Mouse (Mus musculus): ENCODE data around the gene Saxo1. TPM values are rescaled to one million over a fixed set of nuclear protein-coding genes. Genes with fewer than 3 reads are reported as not detected.

Saxo1 gene
- polyA plus RNA-seq (2016; fragmentation: Nextera tagmentation; extraction: Ambion mirVana), result not detected in 2 replicates

- Histone ChIP-seq H3K4me3 (no peak within 1 kb of the TSS), H3K27me3 (no peaks in the 10 kb centered on the region), H3K4me1 (no peaks in the 10 kb centered on the region), H3K9me3 (replicated peaks) (no peaks in the 10 kb centered on the region), H3K4me2 (replicated peaks) (no peak within 1 kb of the TSS), H3K36me3 (no peaks in the 10 kb centered on the region), H3K27ac (no peak within 1 kb of the TSS), H3K9ac (no peak within 1 kb of the TSS)
- 95% methylated on average over 7 of the region's 7 CpGs for WGBS
- ATAC-seq (ENCODE audit: low FRiP score), result no peak
These were observed at the start of gene Saxo1 for GRCm38 (mm10) chr4:86558228-86558627. TSS of gene Saxo1 (minus strand) at chr4:86558328.

GRCm38 (mm10) chr4:86591304-86591703 lies 33.2 kb upstream of the Saxo1 start:
- H3K36me3 ChIP-seq, result peaks cover 12% of the 10 kb centered on the region
- no peak for ATAC-seq (ENCODE audit: low FRiP score)
- H3K4me1 ChIP-seq, result no peaks in the 10 kb centered on the region
- H3K27me3 ChIP-seq, result no peaks in the 10 kb centered on the region
- WGBS, result 96% methylated on average over 2 of the region's 2 CpGs
- no peak overlapping the region for H3K4me3 ChIP-seq
- no peak overlapping the region for H3K9ac ChIP-seq
- no peak overlapping the region for H3K27ac ChIP-seq
- H3K9me3 ChIP-seq (replicated peaks), result no peaks in the 10 kb centered on the region
- no peak overlapping the region for H3K4me2 ChIP-seq (replicated peaks)

- H3K9me3 ChIP-seq (replicated peaks), result no peaks in the 10 kb centered on the region
- no peaks in the 10 kb centered on the region for H3K4me1 ChIP-seq
- WGBS, result 92% methylated on average over 3 of the region's 3 CpGs
- peaks cover 37% of the 10 kb centered on the region for H3K36me3 ChIP-seq
- H3K27ac ChIP-seq, result no peak overlapping the region
- no peaks in the 10 kb centered on the region for H3K27me3 ChIP-seq
- no peak overlapping the region for H3K9ac ChIP-seq
- no peak overlapping the region for H3K4me3 ChIP-seq
- no peak for ATAC-seq (ENCODE audit: low FRiP score)
- H3K4me2 ChIP-seq (replicated peaks), result no peak overlapping the region
These were observed 30.1 kb upstream of the Saxo1 start for GRCm38 (mm10) chr4:86588236-86588635.

GRCm38 (mm10) chr4:86580591-86580990 lies 22.5 kb upstream of the Saxo1 start:
- H3K27me3 ChIP-seq, result no peaks in the 10 kb centered on the region
- WGBS, result 92% methylated on average over 3 of the region's 3 CpGs
- no peak overlapping the region for H3K4me3 ChIP-seq
- ATAC-seq (ENCODE audit: low FRiP score), result no peak
- no peak overlapping the region for H3K4me2 ChIP-seq (replicated peaks)
- H3K9ac ChIP-seq, result no peak overlapping the region
- no peaks in the 10 kb centered on the region for H3K9me3 ChIP-seq (replicated peaks)
- H3K36me3 ChIP-seq, result peaks cover 35% of the 10 kb centered on the region
- peaks cover 17% of the 10 kb centered on the region for H3K4me1 ChIP-seq
- H3K27ac ChIP-seq, result no peak overlapping the region

GRCm38 (mm10) chr4:86580056-86580455 lies 21.9 kb upstream of the Saxo1 start:
- Histone ChIP-seq H3K4me2 (replicated peaks) (no peak overlapping the region), H3K27me3 (no peaks in the 10 kb centered on the region), H3K36me3 (peaks cover 30% of the 10 kb centered on the region), H3K4me3 (no peak overlapping the region), H3K27ac (no peak overlapping the region), H3K9me3 (replicated peaks) (no peaks in the 10 kb centered on the region), H3K9ac (no peak overlapping the region), H3K4me1 (peaks cover 17% of the 10 kb centered on the region)
- WGBS, result 62% methylated on average over 4 of the region's 4 CpGs
- no peak for ATAC-seq (ENCODE audit: low FRiP score)

- H3K27me3 ChIP-seq, result no peaks in the 10 kb centered on the region
- peaks cover 7% of the 10 kb centered on the region; the same call in 1 of the 2 replicates for H3K36me3 ChIP-seq
- ATAC-seq (ENCODE audit: low FRiP score), result no peak
- H3K4me1 ChIP-seq, result peaks cover 21% of the 10 kb centered on the region
- 9% methylated on average over 11 of the region's 11 CpGs for WGBS
- peak overlapping the region; percentile 98 for H3K27ac ChIP-seq
- no peaks in the 10 kb centered on the region for H3K9me3 ChIP-seq (replicated peaks)
- peak overlapping the region; percentile 76 for H3K4me3 ChIP-seq
- H3K4me2 ChIP-seq (replicated peaks), result peak overlapping the region; percentile 58
- H3K9ac ChIP-seq, result peak overlapping the region; percentile 95
These were observed 18.6 kb upstream of the Saxo1 start for GRCm38 (mm10) chr4:86576630-86577225.

GRCm38 (mm10) chr4:86576120-86576541 lies 18.0 kb upstream of the Saxo1 start:
- Histone ChIP-seq H3K4me2 (replicated peaks) (peak overlapping the region; percentile 58), H3K36me3 (peaks cover 7% of the 10 kb centered on the region; the same call in 1 of the 2 replicates), H3K9ac (peak overlapping the region; percentile 95), H3K27ac (peak overlapping the region; percentile 98), H3K4me3 (peak overlapping the region; percentile 76), H3K27me3 (no peaks in the 10 kb centered on the region), H3K9me3 (replicated peaks) (no peaks in the 10 kb centered on the region), H3K4me1 (peaks cover 21% of the 10 kb centered on the region)
- peak; percentile 5 for ATAC-seq (ENCODE audit: low FRiP score)
- under 1% methylated on average over 20 of the region's 20 CpGs for WGBS

GRCm38 (mm10) chr4:86575283-86575983 lies 17.3 kb upstream of the Saxo1 start, which contains the start of gene Rraga:
TSS of gene Rraga (plus strand) at chr4:86575668.
- no peaks in the 10 kb centered on the region for H3K27me3 ChIP-seq
- peaks cover 4% of the 10 kb centered on the region; the same call in 1 of the 2 replicates for H3K36me3 ChIP-seq
- H3K27ac ChIP-seq, result peak within 1 kb of the TSS; percentile 98
- peak within 1 kb of the TSS; percentile 95 for H3K9ac ChIP-seq
- no peaks in the 10 kb centered on the region for H3K9me3 ChIP-seq (replicated peaks)
- WGBS, result under 1% methylated on average over 53 of the region's 53 CpGs
- ATAC-seq (ENCODE audit: low FRiP score), result peak; percentile 97
- H3K4me2 ChIP-seq (replicated peaks), result peak within 1 kb of the TSS; percentile 58
- peaks cover 21% of the 10 kb centered on the region for H3K4me1 ChIP-seq
- H3K4me3 ChIP-seq, result peak within 1 kb of the TSS; percentile 76

- Histone ChIP-seq H3K27ac (peak overlapping the region; percentile 98), H3K27me3 (no peaks in the 10 kb centered on the region), H3K4me2 (replicated peaks) (peak overlapping the region; percentile 58), H3K9me3 (replicated peaks) (no peaks in the 10 kb centered on the region), H3K9ac (peak overlapping the region; percentile 95), H3K4me3 (peak overlapping the region; percentile 76), H3K4me1 (peaks cover 21% of the 10 kb centered on the region), H3K36me3 (peaks cover 3% of the 10 kb centered on the region; the same call in 1 of the 2 replicates)
- WGBS, result 18% methylated on average over 6 of the region's 6 CpGs
- peak; percentile 55 for ATAC-seq (ENCODE audit: low FRiP score)
These were observed 16.8 kb upstream of the Saxo1 start for GRCm38 (mm10) chr4:86574939-86575282.

- no peaks in the 10 kb centered on the region for H3K27me3 ChIP-seq
- H3K4me3 ChIP-seq, result no peak overlapping the region
- no peaks in the 10 kb centered on the region for H3K36me3 ChIP-seq
- H3K4me2 ChIP-seq (replicated peaks), result no peak overlapping the region
- no peak for ATAC-seq (ENCODE audit: low FRiP score)
- H3K27ac ChIP-seq, result no peak overlapping the region
- no peak overlapping the region for H3K9ac ChIP-seq
- no peaks in the 10 kb centered on the region for H3K9me3 ChIP-seq (replicated peaks)
- no peaks in the 10 kb centered on the region for H3K4me1 ChIP-seq
- 98% methylated on average over 3 of the region's 3 CpGs for WGBS
These were observed 2.9 kb upstream of the Saxo1 start for GRCm38 (mm10) chr4:86561061-86561460.

- Histone ChIP-seq H3K36me3 (no peaks in the 10 kb centered on the region), H3K4me1 (no peaks in the 10 kb centered on the region), H3K27ac (no peak overlapping the region), H3K9me3 (replicated peaks) (no peaks in the 10 kb centered on the region), H3K9ac (no peak overlapping the region), H3K4me3 (no peak overlapping the region), H3K27me3 (no peaks in the 10 kb centered on the region), H3K4me2 (replicated peaks) (no peak overlapping the region)
- WGBS, result 71% methylated on average over 4 of the region's 4 CpGs
- ATAC-seq (ENCODE audit: low FRiP score), result no peak
These were observed 878 bp upstream of the Saxo1 start for GRCm38 (mm10) chr4:86559006-86559405.

- H3K9me3 ChIP-seq (replicated peaks), result no peaks in the 10 kb centered on the region
- no peak overlapping the region for H3K9ac ChIP-seq
- H3K4me2 ChIP-seq (replicated peaks), result no peak overlapping the region
- H3K4me1 ChIP-seq, result no peaks in the 10 kb centered on the region
- H3K27ac ChIP-seq, result no peak overlapping the region
- no peak for ATAC-seq (ENCODE audit: low FRiP score)
- H3K36me3 ChIP-seq, result no peaks in the 10 kb centered on the region
- WGBS, result 64% methylated on average over 7 of the region's 7 CpGs
- no peak overlapping the region for H3K4me3 ChIP-seq
- no peaks in the 10 kb centered on the region for H3K27me3 ChIP-seq
These were observed 757 bp downstream of the Saxo1 start for GRCm38 (mm10) chr4:86557371-86557770.

Data from hindbrain, embryonic 12.5 days (tissue).